Mouse (Mus musculus) myocyte (in vitro differentiated cells): ENCODE data around the gene Prr3.

Experiments
- CEBPB ChIP-seq: IDR thresholded peaks from 2 replicates; pipeline ENCODE4 v1.6.1; 2011; ENCODE audit warnings: mild to moderate bottlenecking, moderate library complexity; ENCODE audit not compliant: poor library complexity, insufficient read depth, severe bottlenecking
- E2F4 ChIP-seq: IDR thresholded peaks from one replicate; pipeline ENCODE4 v1.6.1; 2011; ENCODE audit warnings: mild to moderate bottlenecking, control low read depth, moderate library complexity; ENCODE audit not compliant: insufficient read depth
- MAX ChIP-seq: IDR thresholded peaks from one replicate; pipeline ENCODE4 v1.6.1; 2011; ENCODE audit warnings: low read depth, mild to moderate bottlenecking, control low read depth
- MYOD1 ChIP-seq, 3 experiments: IDR thresholded peaks; one replicate each; pipeline ENCODE4 v1.6.1; 2011; ENCODE audit warnings: control low read depth in 2 of 3, low read depth in 2 of 3, mild to moderate bottlenecking in 2 of 3, moderate library complexity in 1 of 3; ENCODE audit not compliant: insufficient read length in 2 of 3, control insufficient read depth in 1 of 3
- MYOG ChIP-seq, 3 experiments: IDR thresholded peaks; one replicate each; pipeline ENCODE4 v1.6.1; 2011; ENCODE audit warnings: control low read depth in 2 of 3, low read depth in 2 of 3, mild to moderate bottlenecking in 2 of 3; ENCODE audit not compliant: insufficient read length in 2 of 3, control insufficient read depth in 1 of 3, insufficient read depth in 1 of 3
- POLR2A ChIP-seq: IDR thresholded peaks from one replicate; pipeline ENCODE4 v1.6.1; 2011; ENCODE audit warnings: low read depth, mild to moderate bottlenecking, control low read depth, moderate library complexity; ENCODE audit not compliant: insufficient read length
- POLR2AphosphoS2 ChIP-seq: IDR thresholded peaks from one replicate; pipeline ENCODE4 v1.6.1; 2011; ENCODE audit warnings: low read depth, control low read depth; ENCODE audit not compliant: insufficient read length
- REST ChIP-seq: IDR thresholded peaks from one replicate; pipeline ENCODE4 v1.6.1; 2011; ENCODE audit warnings: mild to moderate bottlenecking, control low read depth, moderate library complexity; ENCODE audit not compliant: insufficient read depth, insufficient read length
- SRF ChIP-seq: IDR thresholded peaks from one replicate; pipeline ENCODE4 v1.6.1; 2011; ENCODE audit warnings: low read depth; ENCODE audit not compliant: control insufficient read depth, insufficient read length
- USF1 ChIP-seq: IDR thresholded peaks from one replicate; pipeline ENCODE4 v1.6.1; 2011; ENCODE audit warnings: low read depth, mild to moderate bottlenecking, control low read depth, moderate library complexity

DNA sequence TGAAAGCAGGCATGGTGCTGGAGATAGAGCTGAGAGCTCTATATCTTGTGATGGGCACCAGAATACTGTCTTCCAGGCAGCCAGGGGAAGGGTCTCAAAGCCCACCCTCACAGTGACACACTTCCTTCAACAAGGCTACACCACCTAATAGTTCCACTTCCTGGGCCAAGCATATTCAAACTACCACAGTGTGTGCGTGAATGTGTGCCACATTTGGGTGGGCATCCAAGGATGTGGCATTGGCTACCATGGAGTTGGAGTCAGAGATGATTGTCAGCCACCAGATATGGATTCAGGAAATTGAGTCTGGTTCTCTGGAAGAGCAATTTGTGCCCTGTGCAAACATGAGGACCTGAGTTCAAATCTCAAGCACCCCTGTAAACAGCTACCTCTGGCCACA is 41.3 kb upstream of the Prr3 start:
- TF ChIP-seq POLR2A (no peak), SRF (no peak), POLR2AphosphoS2 (no peak), MYOG (IDR thresholded peaks at IDR 0.05; ENCODE audit: control insufficient read depth in 1 of 3, insufficient read depth in 1 of 3, insufficient read length in 2 of 3, low read depth in 2 of 3) (no peak), USF1 (no peak), MAX (no peak), MYOD1 (IDR thresholded peaks at IDR 0.05; ENCODE audit: control insufficient read depth in 1 of 3, insufficient read length in 2 of 3, low read depth in 2 of 3) (no peak), E2F4 (no peak), CEBPB (no peak), REST (no peak)
